Mouse (Mus musculus): ENCODE measurements around the gene Necab2.

Necab2 gene

GRCm38 (mm10) chr8:119515767-119516166 is 69.2 kb downstream of the Necab2 start:
- in situ Hi-C loops (cut with MboI), result no loop called here

- in situ Hi-C loops (cut with MboI), result no loop called here
Measured at GRCm38 (mm10) chr8:119516674-119517073, 70.2 kb downstream of the Necab2 start.

GRCm38 (mm10) chr8:119520102-119520501 is 73.6 kb downstream of the Necab2 start:
- in situ Hi-C loops (cut with MboI), result no loop called here

Measured in mature B cell (primary cell).